Mouse (Mus musculus) left cerebral cortex, adult 2 months (tissue): ENCODE results near the gene 4932438A13Rik. TPM values are rescaled to one million over a fixed set of nuclear protein-coding genes. Genes with fewer than 3 reads are reported as not detected.

Experiments used
- DNase-seq, 2 experiments: peaks; one replicate each; pipeline ENCODE4 v3.0.0; 2021 to 2022; ENCODE audit warnings: low spot score in 2 of 2, mixed read lengths in 1 of 2; ENCODE audit errors: extremely low spot score in 1 of 2
- H3K27ac ChIP-seq: fragments of 200-600 bp; 2 replicates; pipeline ENCODE4 v1.8.1; 2022
- H3K4me3 ChIP-seq: fragments of 200-600 bp; 2 replicates; pipeline ENCODE4 v1.8.1; 2022
- CTCF ChIP-seq: fragments of 200-600 bp; IDR thresholded peaks from 2 replicates; pipeline ENCODE4 v1.8.1; 2022; ENCODE audit warnings: antibody characterized with exemption, mild to moderate bottlenecking, moderate library complexity
- intact Hi-C: fragments of 180-260 bp; cut with DNase I; formaldehyde crosslinking; loops from one replicate; pipeline ENCODE4 v1.15.1; 2025
- total RNA-seq, 2 experiments: library from RNA; stranded (reverse); gene quantifications; 2 replicates each; pipeline ENCODE4 v1.2.3; 2021

Gene 4932438A13Rik
- total RNA-seq, 2 experiments from 2014 or later, result 122 to 126 TPM

- Histone ChIP-seq H3K27ac (no peak overlapping the region), H3K4me3 (no peak overlapping the region)
- TF ChIP-seq CTCF, result no peak
- DNase-seq, result no peak
- intact Hi-C loops, result no loop called here
Observed at GRCm38 (mm10) chr3:36943706-36944105, 80.8 kb downstream of the 4932438A13Rik start.

- Histone ChIP-seq H3K4me3 (no peak overlapping the region), H3K27ac (peak overlapping the region; percentile 4)
- no peak for DNase-seq
- TF ChIP-seq CTCF, result no peak
- intact Hi-C loops, result no loop called here
Observed at GRCm38 (mm10) chr3:37037979-37038378, 175.1 kb downstream of the 4932438A13Rik start.

- H3K27ac ChIP-seq, result no peak overlapping the region
- no peak for DNase-seq
- H3K4me3 ChIP-seq, result no peak overlapping the region
- intact Hi-C loops, result no loop called here
- no peak for TF ChIP-seq CTCF
Observed at GRCm38 (mm10) chr3:37039811-37040210, 176.9 kb downstream of the 4932438A13Rik start.

- intact Hi-C loops, result loop anchor here (5.0 kb wide), 1 partner anchor 151 kb away; no protein-coding TSS in a partner anchor
- no peak for TF ChIP-seq CTCF
- Histone ChIP-seq H3K4me3 (no peak overlapping the region), H3K27ac (no peak overlapping the region)
- DNase-seq, result no peak
Observed at GRCm38 (mm10) chr3:37051491-37051890, 188.6 kb downstream of the 4932438A13Rik start.

GRCm38 (mm10) chr3:37063406-37063805, 200.5 kb downstream of the 4932438A13Rik start, which contains the start of gene Adad1:
Adad1 (plus strand) TSS chr3:37063527.
- intact Hi-C loops, result no loop called here
- DNase-seq, result no peak
- no peak for TF ChIP-seq CTCF
- Histone ChIP-seq H3K4me3 (no peak within 1 kb of the TSS), H3K27ac (no peak within 1 kb of the TSS)

- Histone ChIP-seq H3K27ac (no peak overlapping the region), H3K4me3 (no peak overlapping the region)
- peak; percentile 31 for TF ChIP-seq CTCF
- DNase-seq, result no peak
- intact Hi-C loops, result loop anchor here (1.0 kb wide), 1 partner anchor 131 kb away; no protein-coding TSS in a partner anchor
Observed at GRCm38 (mm10) chr3:37073211-37073610, 210.3 kb downstream of the 4932438A13Rik start.

- no peak for TF ChIP-seq CTCF
- Histone ChIP-seq H3K4me3 (no peak overlapping the region), H3K27ac (no peak overlapping the region)
- intact Hi-C loops, result no loop called here
- no peak for DNase-seq
Observed at GRCm38 (mm10) chr3:37084860-37085259, 222.0 kb downstream of the 4932438A13Rik start.

- DNase-seq, result no peak
- TF ChIP-seq CTCF, result no peak
- intact Hi-C loops, result no loop called here
Observed at GRCm38 (mm10) chr3:37090721-37091120, 227.8 kb downstream of the 4932438A13Rik start.

More at GRCm38 (mm10) chr3:37090721-37091120, 227.8 kb downstream of the 4932438A13Rik start:
- Histone ChIP-seq H3K4me3 (no peak overlapping the region), H3K27ac (no peak overlapping the region)

Other genes with a start within 250 kb of the 4932438A13Rik start
- gene Bbs7, start 249.6 kb upstream of the 4932438A13Rik start, total RNA-seq, result 10 to 100 TPM; 14.1 to 18.5 TPM
- gene Trpc3, start 172.9 kb upstream of the 4932438A13Rik start, total RNA-seq, result 10 to 100 TPM; 18.3 to 19.3 TPM
- gene Adad1, start 200.4 kb downstream of the 4932438A13Rik start, total RNA-seq, result not detected